Mouse (Mus musculus) erythroblast, adult 5-6 weeks (primary cell): ENCODE measurements at regions not wholly inside any gene's neighbourhood (a gene's known extent, or its start where the extent isn't known, plus 50 kb on each side); places are given as distances from the start of the nearest gene placed in this dataset.

Source experiments
- ATAC-seq: replicated peaks from 2 replicates; pipeline ENCODE4 v1.8.0; 2016; ENCODE audit warnings: moderate number of reproducible peaks, mild to moderate bottlenecking, moderate TSS enrichment, inconsistent platforms; ENCODE audit not compliant: poor library complexity, low FRiP score, severe bottlenecking

- no peak for ATAC-seq
Observed at GRCm38 (mm10) chr3:130944241-130944640, 166.0 kb upstream of the Lef1 start.

- no peak for ATAC-seq
Observed at GRCm38 (mm10) chr3:130942947-130943630, 167.2 kb upstream of the Lef1 start.

GRCm38 (mm10) chr3:130940302-130940867, 169.9 kb upstream of the Lef1 start:
- ATAC-seq: no peak

- ATAC-seq: no peak
Observed at GRCm38 (mm10) chr3:130936980-130937379, 173.3 kb upstream of the Lef1 start.

GRCm38 (mm10) chr3:130936336-130936735, 173.9 kb upstream of the Lef1 start:
- no peak for ATAC-seq

GRCm38 (mm10) chr3:130935926-130936315, 174.3 kb upstream of the Lef1 start:
- no peak for ATAC-seq

GRCm38 (mm10) chr3:130935302-130935925, 174.9 kb upstream of the Lef1 start:
- no peak for ATAC-seq

GRCm38 (mm10) chr3:130932723-130933122, 177.5 kb upstream of the Lef1 start:
- no peak for ATAC-seq

- no peak for ATAC-seq
Observed at GRCm38 (mm10) chr3:130932226-130932625, 178.0 kb upstream of the Lef1 start.

- no peak for ATAC-seq
Observed at GRCm38 (mm10) chr3:130925000-130925399, 185.3 kb upstream of the Lef1 start.

- no peak for ATAC-seq
Observed at GRCm38 (mm10) chr3:130923615-130923958, 186.7 kb upstream of the Lef1 start.

- ATAC-seq: no peak
Observed at GRCm38 (mm10) chr3:130922812-130923614, 187.3 kb upstream of the Lef1 start.

- ATAC-seq: no peak
Observed at GRCm38 (mm10) chr3:130921621-130922245, 188.5 kb upstream of the Lef1 start.

GRCm38 (mm10) chr3:130913812-130914211, 183.6 kb upstream of the Rpl34 start:
- no peak for ATAC-seq

- ATAC-seq: no peak
Observed at GRCm38 (mm10) chr3:130905101-130905500, 174.9 kb upstream of the Rpl34 start.

GRCm38 (mm10) chr3:130903329-130903728, 173.1 kb upstream of the Rpl34 start:
- no peak for ATAC-seq

GRCm38 (mm10) chr3:130902376-130902775, 172.2 kb upstream of the Rpl34 start:
- ATAC-seq: no peak

- no peak for ATAC-seq
Observed at GRCm38 (mm10) chr3:130901343-130901742, 171.1 kb upstream of the Rpl34 start.

- ATAC-seq: no peak
Observed at GRCm38 (mm10) chr3:130900846-130901245, 170.6 kb upstream of the Rpl34 start.
